Mouse (Mus musculus): ENCODE data around the gene Nrp2. TPM values are rescaled to one million over a fixed set of nuclear protein-coding genes. Genes with fewer than 3 reads are reported as not detected.

Nrp2 gene
- polyA plus RNA-seq, 1 experiment = 43.2 TPM

GRCm38 (mm10) chr1:62838631-62839030 is 135.5 kb downstream of the Nrp2 start:
- H3K4me3 ChIP-seq (ENCODE audit: insufficient read depth, low read depth, low read length) = no peak overlapping the region
- no peak overlapping the region for H3K27ac ChIP-seq (replicated peaks; ENCODE audit: low read depth, low read length)
- no peaks in the 10 kb centered on the region for H3K4me1 ChIP-seq (ENCODE audit: control insufficient read depth, insufficient read depth, insufficient read length, low read length)

DNA sequence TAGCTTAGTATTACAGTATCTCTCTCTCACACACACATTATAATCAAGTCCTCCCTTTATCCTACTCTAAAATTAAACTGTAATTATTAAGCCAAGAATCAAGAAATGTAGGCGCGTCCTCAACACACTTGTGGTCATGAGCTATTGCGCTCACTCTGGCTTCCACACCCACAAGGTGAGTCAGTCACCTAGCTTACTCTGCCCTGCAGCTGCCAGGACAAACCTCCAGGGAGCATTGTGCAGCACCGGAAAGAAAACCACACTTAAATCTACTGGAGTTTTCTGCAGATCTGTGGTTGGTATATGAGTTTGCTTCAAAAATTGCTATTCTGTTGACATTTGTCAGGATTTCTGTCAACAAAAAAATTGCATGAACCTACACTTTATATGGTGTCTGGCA is 140.1 kb downstream of the Nrp2 start:
- Histone ChIP-seq H3K27ac (replicated peaks; ENCODE audit: low read depth, low read length) (no peak overlapping the region), H3K4me1 (ENCODE audit: control insufficient read depth, insufficient read depth, insufficient read length, low read length) (no peaks in the 10 kb centered on the region), H3K4me3 (ENCODE audit: insufficient read depth, low read depth, low read length) (no peak overlapping the region)

GRCm38 (mm10) chr1:62850990-62851940 is 148.2 kb downstream of the Nrp2 start:
- H3K27ac ChIP-seq (replicated peaks; ENCODE audit: low read depth, low read length) = no peak overlapping the region
- no peak overlapping the region for H3K4me3 ChIP-seq (ENCODE audit: insufficient read depth, low read depth, low read length)
- no peaks in the 10 kb centered on the region for H3K4me1 ChIP-seq (ENCODE audit: control insufficient read depth, insufficient read depth, insufficient read length, low read length)

GRCm38 (mm10) chr1:62853362-62853761 is 150.3 kb downstream of the Nrp2 start:
- H3K4me1 ChIP-seq (ENCODE audit: control insufficient read depth, insufficient read depth, insufficient read length, low read length) = no peaks in the 10 kb centered on the region
- H3K27ac ChIP-seq (replicated peaks; ENCODE audit: low read depth, low read length) = no peak overlapping the region
- H3K4me3 ChIP-seq (ENCODE audit: insufficient read depth, low read depth, low read length) = no peak overlapping the region

- H3K4me1 ChIP-seq (ENCODE audit: control insufficient read depth, insufficient read depth, insufficient read length, low read length) = no peaks in the 10 kb centered on the region; the same call in 1 of the 2 replicates
- H3K4me3 ChIP-seq (ENCODE audit: insufficient read depth, low read depth, low read length) = no peak overlapping the region
- no peak overlapping the region for H3K27ac ChIP-seq (replicated peaks; ENCODE audit: low read depth, low read length)
Measured at GRCm38 (mm10) chr1:62853996-62854395, 150.9 kb downstream of the Nrp2 start.

DNA sequence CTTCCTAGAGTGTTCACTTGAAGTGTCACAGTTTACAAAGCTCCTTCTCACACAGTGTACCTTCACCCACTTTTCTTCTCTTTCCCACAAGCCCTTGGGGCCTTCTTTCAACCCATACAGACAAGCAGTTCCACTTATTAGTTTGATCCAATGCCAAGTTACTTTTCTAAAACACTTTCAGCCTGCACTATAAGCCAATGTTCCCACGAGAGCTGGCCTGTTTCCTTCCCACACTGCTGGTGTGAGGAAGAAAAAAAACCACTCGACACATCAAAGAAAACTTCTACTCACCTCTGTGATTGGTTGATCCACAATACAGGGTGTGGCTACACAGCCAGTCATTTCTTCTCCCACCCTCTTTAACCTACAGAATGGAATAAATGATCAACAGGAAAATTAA is 156.0 kb downstream of the Nrp2 start:
- Histone ChIP-seq H3K4me3 (ENCODE audit: insufficient read depth, low read depth, low read length) (no peak overlapping the region), H3K4me1 (ENCODE audit: control insufficient read depth, insufficient read depth, insufficient read length, low read length) (peaks cover 2% of the 10 kb centered on the region; the same call in 1 of the 2 replicates), H3K27ac (replicated peaks; ENCODE audit: low read depth, low read length) (no peak overlapping the region)

- Histone ChIP-seq H3K4me3 (ENCODE audit: insufficient read depth, low read depth, low read length) (no peak overlapping the region), H3K27ac (replicated peaks; ENCODE audit: low read depth, low read length) (no peak overlapping the region), H3K4me1 (ENCODE audit: control insufficient read depth, insufficient read depth, insufficient read length, low read length) (peaks cover 2% of the 10 kb centered on the region; the same call in 1 of the 2 replicates)
Measured at GRCm38 (mm10) chr1:62859556-62860300, 156.6 kb downstream of the Nrp2 start.

- H3K4me3 ChIP-seq (ENCODE audit: insufficient read depth, low read depth, low read length) = no peak overlapping the region
- H3K27ac ChIP-seq (replicated peaks; ENCODE audit: low read depth, low read length) = no peak overlapping the region
- peaks cover 2% of the 10 kb centered on the region; the same call in 1 of the 2 replicates for H3K4me1 ChIP-seq (ENCODE audit: control insufficient read depth, insufficient read depth, insufficient read length, low read length)
Measured at GRCm38 (mm10) chr1:62860327-62860726, 157.2 kb downstream of the Nrp2 start.

GRCm38 (mm10) chr1:62860788-62861187 is 157.7 kb downstream of the Nrp2 start:
- Histone ChIP-seq H3K4me3 (ENCODE audit: insufficient read depth, low read depth, low read length) (no peak overlapping the region), H3K27ac (replicated peaks; ENCODE audit: low read depth, low read length) (no peak overlapping the region), H3K4me1 (ENCODE audit: control insufficient read depth, insufficient read depth, insufficient read length, low read length) (peaks cover 2% of the 10 kb centered on the region; the same call in 1 of the 2 replicates)

Data from brown adipose tissue, adult 24 weeks (tissue).